Mouse (Mus musculus) stomach, embryonic 16.5 days (tissue): Measurements from ENCODE around the gene Smpd1. TPM values are rescaled to one million over a fixed set of nuclear protein-coding genes. Genes with fewer than 3 reads are reported as not detected.

Experiments used
- ATAC-seq: fragments of 200-750 bp; cut with Nextera tagmentation; 2 replicates; pipeline ENCODE4 v1.8.0; 2017; ENCODE audit warnings: moderate number of reproducible peaks, moderate TSS enrichment; ENCODE audit not compliant: insufficient read depth, low FRiP score
- H3K27ac ChIP-seq: fragments of 300-500 bp; sonication (generic); 2 replicates; pipeline ENCODE4 v1.5.1; 2014; ENCODE audit warnings: low read length
- H3K27me3 ChIP-seq: fragments of 300-500 bp; sonication (generic); 2 replicates; pipeline ENCODE4 v1.6.1; 2014; ENCODE audit warnings: low read length, control low read depth, mixed read lengths; ENCODE audit not compliant: control insufficient read depth, insufficient read depth
- H3K36me3 ChIP-seq: fragments of 300-500 bp; sonication (generic); 2 replicates; pipeline ENCODE4 v1.6.1; 2014; ENCODE audit warnings: low read length; ENCODE audit not compliant: control insufficient read depth, insufficient read depth
- H3K4me1 ChIP-seq: fragments of 300-500 bp; sonication (generic); 2 replicates; pipeline ENCODE4 v1.6.1; 2014; ENCODE audit warnings: low read length, control low read depth, mixed read lengths; ENCODE audit not compliant: control insufficient read depth, insufficient read depth
- H3K4me2 ChIP-seq: fragments of 300-500 bp; sonication (generic); 2 replicates; pipeline ENCODE4 v1.6.1; 2014; ENCODE audit warnings: low read depth, low read length, mixed read lengths
- H3K4me3 ChIP-seq: fragments of 300-500 bp; sonication (generic); replicated peaks from 2 replicates; pipeline ENCODE4 v1.5.1; 2014; ENCODE audit warnings: mild to moderate bottlenecking, low read length
- H3K9ac ChIP-seq: fragments of 300-500 bp; sonication (generic); 2 replicates; pipeline ENCODE4 v1.6.1; 2014; ENCODE audit warnings: low read length
- H3K9me3 ChIP-seq: fragments of 300-500 bp; sonication (generic); replicated peaks from 2 replicates; pipeline ENCODE4 v1.6.1; 2016; ENCODE audit warnings: low read length, control low read depth; ENCODE audit not compliant: control insufficient read depth
- WGBS: fragments of 180-500 bp; shearing (Covaris S2); extraction: QIAGEN DNeasy Blood & Tissue Kit; methylation state at CpG from one replicate; pipeline ENCODE4 v1.1.7; 2014; 5-methylcytosine and 5-hydroxymethylcytosine counted together
- polyA plus RNA-seq: library from polyadenylated mRNA; unstranded; fragments of >200 nt; fragmentation: Nextera tagmentation; extraction: Ambion mirVana; gene quantifications from 2 replicates; pipeline ENCODE4 v1.2.1, GENCODE M21; 2015

Smpd1 gene
- polyA plus RNA-seq, 1 experiment from 2014 or later: 43.3 TPM

DNA sequence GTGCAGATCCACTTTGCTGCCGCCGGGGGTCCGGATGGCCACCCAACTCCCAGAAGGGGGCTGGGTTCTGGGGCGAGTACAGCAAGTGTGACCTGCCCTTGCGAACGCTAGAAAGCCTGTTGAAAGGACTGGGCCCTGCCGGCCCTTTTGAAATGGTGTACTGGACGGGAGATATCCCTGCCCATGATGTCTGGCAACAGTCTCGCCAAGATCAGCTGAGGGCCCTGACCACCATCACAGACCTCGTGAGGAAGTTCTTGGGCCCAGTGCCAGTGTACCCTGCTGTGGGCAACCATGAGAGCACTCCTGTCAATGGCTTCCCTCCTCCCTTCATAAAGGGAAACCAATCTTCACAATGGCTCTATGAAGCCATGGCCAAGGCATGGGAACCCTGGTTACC is 1.4 kb downstream of the Smpd1 start:
- H3K9me3 ChIP-seq: no peaks in the 10 kb centered on the region
- no peak for ATAC-seq
- H3K4me3 ChIP-seq: no peak overlapping the region
- no peaks in the 10 kb centered on the region for H3K27me3 ChIP-seq
- H3K9ac ChIP-seq: no peak overlapping the region
- H3K36me3 ChIP-seq: 0 out of 2 replicates have a peak, but pooled peaks cover 3% of the 10 kb centered on the region
- no peak overlapping the region for H3K4me2 ChIP-seq
- H3K4me1 ChIP-seq: peaks cover 7% of the 10 kb centered on the region
- WGBS: 86% methylated on average over 10 of the region's 10 CpGs
- no peak overlapping the region for H3K27ac ChIP-seq

- no peak overlapping the region for H3K4me2 ChIP-seq
- no peak overlapping the region for H3K9ac ChIP-seq
- H3K4me1 ChIP-seq: peaks cover 7% of the 10 kb centered on the region
- H3K9me3 ChIP-seq: no peaks in the 10 kb centered on the region
- H3K36me3 ChIP-seq: 0 out of 2 replicates have a peak, but pooled peaks cover 3% of the 10 kb centered on the region
- no peak for ATAC-seq
- H3K27me3 ChIP-seq: no peaks in the 10 kb centered on the region
- H3K4me3 ChIP-seq: no peak overlapping the region
- H3K27ac ChIP-seq: no peak overlapping the region
- WGBS: 79% methylated on average over 8 of the region's 8 CpGs
Observed at GRCm38 (mm10) chr7:105556406-105556805, 2.2 kb downstream of the Smpd1 start.

GRCm38 (mm10) chr7:105557671-105558070 is 3.5 kb downstream of the Smpd1 start:
- H3K4me1 ChIP-seq: peaks cover 7% of the 10 kb centered on the region
- ATAC-seq: no peak
- no peak overlapping the region for H3K9ac ChIP-seq
- H3K4me3 ChIP-seq: no peak overlapping the region
- H3K27ac ChIP-seq: no peak overlapping the region
- H3K4me2 ChIP-seq: no peak overlapping the region
- H3K36me3 ChIP-seq: 0 out of 2 replicates have a peak, but pooled peaks cover 3% of the 10 kb centered on the region
- 84% methylated on average over 11 of the region's 11 CpGs for WGBS
- no peaks in the 10 kb centered on the region for H3K9me3 ChIP-seq
- no peaks in the 10 kb centered on the region for H3K27me3 ChIP-seq

DNA sequence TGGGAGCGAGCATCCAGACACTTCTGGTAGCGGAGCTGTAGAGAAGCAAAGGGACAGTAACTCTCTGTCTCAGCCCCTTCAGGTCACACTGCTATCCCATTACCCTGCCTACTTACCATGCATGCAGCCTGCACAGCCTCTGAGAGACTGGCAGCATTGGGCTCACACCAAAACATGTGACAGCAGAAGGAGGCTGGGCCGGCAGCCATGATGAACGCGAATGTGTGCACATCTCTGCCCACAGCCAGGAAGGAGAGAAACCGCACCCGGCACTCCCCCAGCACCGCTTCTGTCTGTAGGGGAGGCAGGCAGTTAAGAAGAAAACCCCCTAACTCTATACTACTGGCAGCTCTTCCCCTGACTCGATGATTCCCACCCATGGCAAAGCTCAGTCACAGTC is 4.9 kb downstream of the Smpd1 start:
- ATAC-seq: no peak
- no peak overlapping the region for H3K9ac ChIP-seq
- H3K4me1 ChIP-seq: peaks cover 7% of the 10 kb centered on the region
- WGBS: 88% methylated on average over 9 of the region's 9 CpGs
- no peaks in the 10 kb centered on the region for H3K27me3 ChIP-seq
- H3K4me3 ChIP-seq: no peak overlapping the region
- no peak overlapping the region for H3K4me2 ChIP-seq
- no peak overlapping the region for H3K27ac ChIP-seq
- no peaks in the 10 kb centered on the region for H3K9me3 ChIP-seq
- 0 out of 2 replicates have a peak, but pooled peaks cover 3% of the 10 kb centered on the region for H3K36me3 ChIP-seq

- H3K9me3 ChIP-seq: no peaks in the 10 kb centered on the region
- no peak overlapping the region for H3K4me3 ChIP-seq
- no peak overlapping the region for H3K9ac ChIP-seq
- H3K4me2 ChIP-seq: no peak overlapping the region
- no peak for ATAC-seq
- WGBS: 87% methylated on average over 3 of the region's 3 CpGs
- no peaks in the 10 kb centered on the region for H3K27me3 ChIP-seq
- H3K27ac ChIP-seq: no peak overlapping the region
- H3K36me3 ChIP-seq: 0 out of 2 replicates have a peak, but pooled peaks cover 7% of the 10 kb centered on the region
- no peaks in the 10 kb centered on the region for H3K4me1 ChIP-seq
Observed at GRCm38 (mm10) chr7:105562317-105562716, 8.2 kb downstream of the Smpd1 start.

GRCm38 (mm10) chr7:105563367-105563766 is 9.2 kb downstream of the Smpd1 start:
- H3K4me2 ChIP-seq: no peak overlapping the region
- 88% methylated on average over 3 of the region's 3 CpGs for WGBS
- ATAC-seq: no peak
- H3K9me3 ChIP-seq: no peaks in the 10 kb centered on the region
- no peak overlapping the region for H3K27ac ChIP-seq
- 0 out of 2 replicates have a peak, but pooled peaks cover 5% of the 10 kb centered on the region for H3K36me3 ChIP-seq
- H3K4me3 ChIP-seq: no peak overlapping the region
- no peak overlapping the region for H3K9ac ChIP-seq
- no peaks in the 10 kb centered on the region for H3K27me3 ChIP-seq
- no peaks in the 10 kb centered on the region for H3K4me1 ChIP-seq

DNA sequence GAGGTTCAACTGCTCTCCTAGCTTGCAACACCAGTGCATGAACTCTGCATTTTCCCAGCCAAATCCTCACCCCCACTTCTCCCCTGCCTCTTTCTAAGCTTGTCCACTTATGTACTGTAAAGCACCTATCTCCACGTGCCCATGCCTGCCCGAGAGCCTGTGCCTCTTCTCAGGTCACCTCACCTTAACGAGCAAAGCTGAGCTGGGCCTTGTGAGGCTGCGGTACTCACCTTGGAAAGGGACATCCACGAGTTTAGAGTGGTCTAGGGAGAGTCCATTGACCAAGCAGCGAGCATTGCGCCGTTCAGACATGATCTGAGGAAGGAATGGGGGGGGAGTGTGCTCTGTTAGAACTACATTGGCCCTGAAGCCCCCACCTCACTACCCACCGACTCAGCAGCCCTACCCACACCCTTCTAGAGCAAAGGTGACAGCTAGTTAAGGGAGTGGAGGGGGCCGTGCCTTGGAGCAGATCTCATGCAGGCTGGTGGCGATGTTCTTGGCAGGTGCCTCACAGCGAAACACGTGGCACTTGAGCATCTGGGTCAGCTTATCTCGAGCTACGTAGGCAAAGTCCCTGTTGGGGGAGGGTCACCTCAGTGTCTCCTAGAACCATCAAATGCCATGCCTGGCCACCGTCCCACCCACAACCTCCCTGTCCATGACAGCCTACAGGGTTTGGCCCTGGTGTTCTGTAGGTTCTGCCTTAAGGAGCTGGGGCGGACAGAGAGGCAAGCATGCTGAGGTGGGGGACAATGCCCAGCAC is 11.1 kb downstream of the Smpd1 start:
- H3K4me3 ChIP-seq: no peak overlapping the region

GRCm38 (mm10) chr7:105568583-105568982 is 14.4 kb downstream of the Smpd1 start:
- peak; percentile 63 for ATAC-seq
- no peaks in the 10 kb centered on the region for H3K27me3 ChIP-seq
- 19% methylated on average over 7 of the region's 7 CpGs for WGBS
- H3K9ac ChIP-seq: no peak overlapping the region
- no peak overlapping the region for H3K4me2 ChIP-seq
- no peak overlapping the region for H3K4me3 ChIP-seq
- peak overlapping the region; percentile 6; the same call in 1 of the 2 replicates for H3K27ac ChIP-seq
- peaks cover 9% of the 10 kb centered on the region for H3K4me1 ChIP-seq
- 0 out of 2 replicates have a peak, but pooled peaks cover 5% of the 10 kb centered on the region for H3K36me3 ChIP-seq
- H3K9me3 ChIP-seq: no peaks in the 10 kb centered on the region

More for the DNA sequence above, 11.1 kb downstream of the Smpd1 start:
- H3K4me2 ChIP-seq: no peak overlapping the region
- ATAC-seq: no peak
- H3K4me1 ChIP-seq: peaks cover 9% of the 10 kb centered on the region
- 0 out of 2 replicates have a peak, but pooled peaks cover 5% of the 10 kb centered on the region for H3K36me3 ChIP-seq
- no peaks in the 10 kb centered on the region for H3K27me3 ChIP-seq
- 84% methylated on average over 17 of the region's 17 CpGs for WGBS
- no peak overlapping the region for H3K9ac ChIP-seq
- no peaks in the 10 kb centered on the region for H3K9me3 ChIP-seq
- H3K27ac ChIP-seq: no peak overlapping the region

DNA sequence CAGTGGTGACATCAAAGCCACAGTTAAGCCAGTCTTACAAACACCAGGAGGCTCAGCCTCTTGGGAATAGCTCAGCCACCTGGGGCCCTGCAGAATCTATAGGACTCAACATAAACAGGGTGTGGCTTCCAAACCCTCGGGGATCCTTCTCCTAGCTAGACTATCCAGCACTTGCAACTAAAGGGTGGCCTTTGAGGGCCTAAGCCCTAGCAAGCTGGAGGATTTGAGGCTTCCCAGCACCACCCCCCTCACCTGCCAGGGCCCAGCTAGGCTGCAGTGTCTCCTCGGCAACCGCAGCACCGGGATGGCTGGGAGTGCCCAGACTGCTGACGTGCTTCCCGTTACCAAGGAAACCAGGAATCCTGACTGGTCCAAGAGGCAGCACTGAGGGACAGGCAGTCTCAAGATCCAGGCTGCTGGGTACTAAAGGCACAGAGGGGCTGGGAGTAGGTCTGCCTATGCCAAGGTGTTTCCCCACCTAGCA is 14.9 kb downstream of the Smpd1 start:
- peak; percentile 63; the same call in 1 of the 2 replicates for ATAC-seq
- H3K36me3 ChIP-seq: 0 out of 2 replicates have a peak, but pooled peaks cover 5% of the 10 kb centered on the region

More for the DNA sequence above, 14.9 kb downstream of the Smpd1 start:
- Histone ChIP-seq H3K9ac (no peak overlapping the region), H3K4me3 (no peak overlapping the region), H3K27ac (peak overlapping the region; percentile 6; the same call in 1 of the 2 replicates), H3K9me3 (no peaks in the 10 kb centered on the region), H3K27me3 (no peaks in the 10 kb centered on the region), H3K4me1 (peaks cover 9% of the 10 kb centered on the region), H3K4me2 (no peak overlapping the region)
- 7% methylated on average over 6 of the region's 6 CpGs for WGBS
